Mouse (Mus musculus): ENCODE data around the gene Ezr. TPM values are rescaled to one million over a fixed set of nuclear protein-coding genes. Genes with fewer than 3 reads are reported as not detected.

Gene Ezr
- polyA plus RNA-seq, 2 experiments: 39.2 to 71.3 TPM

Other genes with a start within 250 kb of the Ezr start
- gene Dynlt1c, start 181.1 kb downstream of the Ezr start, polyA plus RNA-seq (2012; rRNA removed): 45.9 and 50.2 TPM in 2 replicates
- gene Dynlt1c, start 181.1 kb downstream of the Ezr start, polyA plus RNA-seq (2014; fragmentation: Nextera tagmentation; extraction: Ambion mirVana): 29.3 and 36.5 TPM in 2 replicates
- 197 and 228 TPM in 2 replicates for gene Dynlt1f, start 126.9 kb downstream of the Ezr start, polyA plus RNA-seq (2012; rRNA removed)
- 242 and 248 TPM in 2 replicates for gene Dynlt1f, start 126.9 kb downstream of the Ezr start, polyA plus RNA-seq (2014; fragmentation: Nextera tagmentation; extraction: Ambion mirVana)
- 0.10 TPM in 2 replicates for gene Sytl3, start 123.7 kb downstream of the Ezr start, polyA plus RNA-seq (2012; rRNA removed)
- 0.19 and 0.26 TPM in 2 replicates for gene Sytl3, start 123.7 kb downstream of the Ezr start, polyA plus RNA-seq (2014; fragmentation: Nextera tagmentation; extraction: Ambion mirVana)
- 18.4 and 21.0 TPM in 2 replicates for gene Rsph3b, start 165.9 kb upstream of the Ezr start, polyA plus RNA-seq (2012; rRNA removed)
- gene Rsph3b, start 165.9 kb upstream of the Ezr start, polyA plus RNA-seq (2014; fragmentation: Nextera tagmentation; extraction: Ambion mirVana): 42.5 and 44.0 TPM in 2 replicates
- 52.7 and 53.0 TPM in 2 replicates for gene Tagap1, start 178.4 kb upstream of the Ezr start, polyA plus RNA-seq (2012; rRNA removed)
- 52.3 and 59.7 TPM in 2 replicates for gene Tagap1, start 178.4 kb upstream of the Ezr start, polyA plus RNA-seq (2014; fragmentation: Nextera tagmentation; extraction: Ambion mirVana)
- 78.6 and 137 TPM in 2 replicates for gene Rnaset2b, start 187.8 kb upstream of the Ezr start, polyA plus RNA-seq (2012; rRNA removed)
- 169 and 189 TPM in 2 replicates for gene Rnaset2b, start 187.8 kb upstream of the Ezr start, polyA plus RNA-seq (2014; fragmentation: Nextera tagmentation; extraction: Ambion mirVana)
- gene Gm49721, start 196.1 kb upstream of the Ezr start, polyA plus RNA-seq (2012; rRNA removed): 0.19 and 0.39 TPM in 2 replicates
- gene Gm49721, start 196.1 kb upstream of the Ezr start, polyA plus RNA-seq (2014; fragmentation: Nextera tagmentation; extraction: Ambion mirVana): 0.11 and 0.18 TPM in 2 replicates
- gene Gm1604a, start 242.8 kb upstream of the Ezr start, polyA plus RNA-seq (2012; rRNA removed): not detected in 2 replicates
- not detected in 2 replicates for gene Gm1604a, start 242.8 kb upstream of the Ezr start, polyA plus RNA-seq (2014; fragmentation: Nextera tagmentation; extraction: Ambion mirVana)

All from limb, embryonic 14.5 days (tissue).